Mouse (Mus musculus) kidney, embryonic 16.5 days (tissue): ENCODE results near the gene Dars. TPM values are rescaled to one million over a fixed set of nuclear protein-coding genes. Genes with fewer than 3 reads are reported as not detected.
"Not testable (repeated sequence)": the region's sequence is repeated elsewhere in the genome, so short reads cannot be mapped to it uniquely, and the experiment has no call there.

Experiments used
- ATAC-seq: fragments of 200-750 bp; cut with Nextera tagmentation; 2 replicates; pipeline ENCODE4 v1.8.0; 2017; ENCODE audit warnings: moderate TSS enrichment; ENCODE audit not compliant: low FRiP score, low TSS enrichment
- H3K27ac ChIP-seq: fragments of 300-500 bp; sonication (generic); 2 replicates; pipeline ENCODE4 v1.5.1; 2014; ENCODE audit warnings: low read length
- H3K27me3 ChIP-seq: fragments of 300-500 bp; sonication (generic); 2 replicates; pipeline ENCODE4 v1.6.1; 2014; ENCODE audit warnings: low read length, control low read depth, mixed read lengths; ENCODE audit not compliant: insufficient read depth
- H3K36me3 ChIP-seq: fragments of 300-500 bp; sonication (generic); 2 replicates; pipeline ENCODE4 v1.6.1; 2014; ENCODE audit warnings: low read length, control low read depth, mixed read lengths; ENCODE audit not compliant: insufficient read depth
- H3K4me1 ChIP-seq: fragments of 300-500 bp; sonication (generic); 2 replicates; pipeline ENCODE4 v1.6.1; 2014; ENCODE audit warnings: low read length, control low read depth, mixed read lengths; ENCODE audit not compliant: insufficient read depth
- H3K4me2 ChIP-seq: fragments of 300-500 bp; sonication (generic); replicated peaks from 2 replicates; pipeline ENCODE4 v1.6.1; 2014; ENCODE audit warnings: low read depth, low read length
- H3K4me3 ChIP-seq: fragments of 300-500 bp; sonication (generic); 2 replicates; pipeline ENCODE4 v1.5.1; 2014; ENCODE audit warnings: mild to moderate bottlenecking, low read length
- H3K9ac ChIP-seq: fragments of 300-500 bp; sonication (generic); replicated peaks from 2 replicates; pipeline ENCODE4 v1.6.1; 2014; ENCODE audit warnings: low read length
- H3K9me3 ChIP-seq: fragments of 300-500 bp; sonication (generic); 2 replicates; pipeline ENCODE4 v1.6.1; 2016; ENCODE audit warnings: low read length, control low read depth
- WGBS: fragments of 180-500 bp; shearing (Covaris S2); extraction: QIAGEN DNeasy Blood & Tissue Kit; methylation state at CpG from one replicate; pipeline ENCODE4 v1.1.7; 2014; 5-methylcytosine and 5-hydroxymethylcytosine counted together
- polyA plus RNA-seq: library from polyadenylated mRNA; unstranded; fragments of >200 nt; fragmentation: Nextera tagmentation; extraction: Ambion mirVana; gene quantifications from 2 replicates; pipeline ENCODE4 v1.2.1, GENCODE M21; 2015

The Dars gene
- polyA plus RNA-seq, 1 experiment from 2014 or later: 155 TPM

DNA sequence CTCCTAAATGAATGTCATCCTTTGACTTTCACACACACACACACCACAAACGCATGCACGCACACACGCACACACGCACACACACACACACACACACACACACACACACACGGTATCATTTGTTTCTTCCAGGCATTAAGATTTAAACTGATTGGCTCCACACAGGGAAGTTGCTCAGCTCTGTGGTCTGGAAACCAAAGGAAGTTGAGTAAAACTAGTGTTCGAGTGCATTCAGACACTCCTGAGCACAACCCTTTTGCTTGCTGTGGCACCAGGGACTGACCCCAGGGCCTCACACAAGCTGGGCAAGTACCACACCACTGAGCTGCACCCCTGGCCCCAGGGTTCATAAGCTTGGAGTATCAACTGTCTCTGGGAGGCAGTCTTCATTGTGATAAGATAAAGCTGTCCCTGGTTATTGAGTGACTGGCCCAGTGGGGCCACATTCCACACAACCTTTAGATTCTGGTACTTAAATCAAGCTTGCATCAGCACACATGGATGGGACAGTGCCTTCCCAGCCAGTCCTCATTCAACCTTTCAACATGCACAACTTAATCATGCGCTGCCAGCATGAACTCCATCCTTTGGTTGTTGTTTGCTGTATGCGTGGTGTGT is 94.0 kb downstream of the Dars start:
- Histone ChIP-seq H3K4me2 (no peak overlapping the region), H3K27ac (no peak overlapping the region), H3K4me1 (no peaks in the 10 kb centered on the region), H3K9ac (no peak overlapping the region), H3K36me3 (peaks cover 14% of the 10 kb centered on the region), H3K9me3 (no peaks in the 10 kb centered on the region), H3K27me3 (no peaks in the 10 kb centered on the region), H3K4me3 (no peak overlapping the region)
- 83% methylated on average over 8 of the region's 8 CpGs for WGBS
- ATAC-seq: 0 out of 2 replicates have a peak, but pooled peaks have one; percentile 46

DNA sequence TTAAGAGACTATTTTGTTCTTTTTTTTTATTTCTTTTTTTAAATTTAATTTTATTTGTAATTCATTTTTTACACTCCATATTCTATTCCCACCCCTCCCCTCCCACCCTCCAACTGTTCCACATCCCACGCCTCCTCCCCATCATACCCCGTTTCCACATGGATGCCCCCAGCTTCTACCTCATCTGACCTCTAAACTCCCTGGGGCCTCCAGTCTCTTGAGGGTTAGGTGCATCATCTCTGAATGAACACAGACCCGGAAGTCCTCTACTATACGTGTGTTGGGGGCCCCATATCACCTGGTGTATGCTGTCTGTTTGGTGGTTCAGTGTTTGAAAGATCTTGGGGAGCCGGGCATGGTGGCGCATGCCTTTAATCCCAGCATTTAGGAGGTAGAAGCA is 97.9 kb downstream of the Dars start:
- H3K9ac ChIP-seq, H3K4me3 ChIP-seq, H3K4me1 ChIP-seq, H3K27ac ChIP-seq, H3K27me3 ChIP-seq, ATAC-seq, H3K9me3 ChIP-seq, H3K36me3 ChIP-seq, H3K4me2 ChIP-seq: not testable (repeated sequence)
- 64% methylated on average over 6 of the region's 6 CpGs for WGBS

DNA sequence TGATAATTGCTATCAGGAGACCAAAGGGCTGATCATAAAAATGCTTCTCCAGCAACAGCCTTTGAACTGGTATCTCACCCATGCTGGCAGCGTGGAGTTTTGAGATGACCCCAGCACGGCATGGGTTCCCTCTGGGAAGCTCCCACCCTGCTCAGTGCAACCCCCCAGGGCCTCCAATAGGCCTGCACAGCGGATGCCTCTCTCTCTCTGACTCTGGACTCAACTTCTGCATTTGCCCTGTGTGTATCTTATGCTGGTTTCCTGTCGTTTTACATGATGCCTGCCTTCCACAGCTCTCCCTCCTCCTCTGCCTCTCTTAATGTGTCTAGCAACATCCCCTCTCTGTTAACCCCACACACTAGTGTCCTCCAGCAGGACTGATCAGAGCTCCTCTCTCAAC is 102.5 kb downstream of the Dars start:
- H3K4me2 ChIP-seq: no peak overlapping the region
- H3K27me3 ChIP-seq: no peaks in the 10 kb centered on the region
- no peaks in the 10 kb centered on the region for H3K9me3 ChIP-seq
- no peak overlapping the region for H3K27ac ChIP-seq
- WGBS: 69% methylated on average over 4 of the region's 4 CpGs
- no peaks in the 10 kb centered on the region for H3K36me3 ChIP-seq
- H3K9ac ChIP-seq: no peak overlapping the region
- no peak overlapping the region for H3K4me3 ChIP-seq
- no peaks in the 10 kb centered on the region for H3K4me1 ChIP-seq
- ATAC-seq: no peak

Other genes with a start within 250 kb of the Dars start
- 56.5 and 66.8 TPM in 2 replicates for gene Ubxn4, start 173.4 kb downstream of the Dars start, polyA plus RNA-seq
- gene Lct, start 89.0 kb downstream of the Dars start, polyA plus RNA-seq: 0.10 and 0.11 TPM in 2 replicates
- gene Mcm6, start 57.7 kb downstream of the Dars start, polyA plus RNA-seq: 255 and 261 TPM in 2 replicates
- 8.7 and 9.0 TPM in 2 replicates for gene Cxcr4, start 174.9 kb upstream of the Dars start, polyA plus RNA-seq